Mouse (Mus musculus): ENCODE results near the gene Kitl.

DNA sequence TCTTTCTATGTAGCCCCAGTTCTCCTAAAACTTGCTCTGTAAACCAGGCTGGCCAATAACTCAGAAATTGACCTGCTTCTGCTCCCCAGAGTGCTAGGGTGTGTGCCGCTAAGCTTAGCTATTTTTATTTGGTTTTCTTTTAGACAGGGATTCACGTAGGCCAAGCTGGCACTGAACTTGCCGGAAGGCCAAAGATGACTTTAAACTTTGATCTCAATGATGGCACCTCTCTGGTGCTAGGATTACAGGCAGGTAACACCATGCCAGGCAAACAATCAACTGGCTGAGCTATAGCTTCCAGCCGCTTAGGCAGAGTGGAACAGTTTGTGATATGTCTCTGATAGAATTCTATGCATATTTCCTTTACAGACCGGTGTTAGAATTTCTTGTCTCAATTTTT is 33.5 kb upstream of the Kitl start:
- no peak for TF ChIP-seq CTCF (IDR thresholded peaks at IDR 0.05; ENCODE audit: extremely low read depth, insufficient read depth, insufficient read length, insufficient replicate concordance)
- TF ChIP-seq POLR2A (IDR thresholded peaks at IDR 0.05; ENCODE audit: low read depth, low read length) = no peak
